Mouse (Mus musculus): ENCODE data around the gene A630073D07Rik.
"Not testable (repeated sequence)": the region's sequence is repeated elsewhere in the genome, so short reads cannot be mapped to it uniquely, and the experiment has no call there.

Gene A630073D07Rik

DNA sequence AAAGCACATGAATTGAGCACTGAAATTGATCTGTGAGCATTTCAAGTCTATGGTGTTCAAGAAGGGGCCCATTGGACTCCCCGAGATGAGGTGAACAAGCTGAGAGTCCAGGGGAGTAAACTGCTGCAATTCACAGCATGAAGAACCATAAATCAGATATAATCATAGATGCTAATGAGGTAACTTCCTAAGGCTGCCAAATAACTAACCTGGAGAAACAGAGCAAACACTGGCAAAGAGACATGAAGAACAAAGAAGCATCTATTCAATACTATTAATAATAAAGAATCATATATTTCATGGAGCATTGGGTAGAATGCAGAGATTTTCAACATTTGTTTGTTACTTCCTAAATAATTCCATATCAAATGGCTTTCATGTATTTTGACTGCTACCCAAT lies at the start of gene A630073D07Rik:
Gene A630073D07Rik, minus strand, starts transcription at position 101 of the 400 bp plus-strand sequence.
- no peak for DNase-seq

- DNase-seq: no peak
These were observed 49.6 kb upstream of the A630073D07Rik start, which contains the start of gene Tas2r121 for GRCm38 (mm10) chr6:132700907-132701306. Tas2r121 (minus strand) TSS chr6:132701007.

- DNase-seq: not testable (repeated sequence)
These were observed 40.3 kb upstream of the A630073D07Rik start for GRCm38 (mm10) chr6:132691596-132691995.

DNA sequence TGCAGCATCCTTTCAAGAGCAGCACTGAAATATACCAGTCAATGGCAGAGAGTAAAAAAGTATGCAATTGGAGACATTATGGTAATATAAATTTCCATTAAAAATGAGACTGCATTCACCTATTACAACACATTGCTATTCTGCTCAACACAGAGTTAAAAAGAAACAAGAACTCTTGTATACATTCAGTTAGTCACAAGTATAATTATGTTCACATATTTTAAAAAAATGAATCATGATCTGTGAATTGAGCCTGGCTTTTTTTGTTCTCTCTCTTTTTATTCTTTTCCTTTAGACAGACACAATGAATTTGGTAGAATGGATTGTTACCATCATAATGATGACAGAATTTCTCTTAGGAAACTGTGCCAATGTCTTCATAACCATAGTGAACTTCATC lies 5.3 kb upstream of the A630073D07Rik start, which contains the start of gene Tas2r120:
Gene Tas2r120, plus strand, starts transcription at position 301 of the 400 bp plus-strand sequence.
- no peak for DNase-seq

- DNase-seq: no peak
These were observed 1.9 kb downstream of the A630073D07Rik start for GRCm38 (mm10) chr6:132649399-132649798.

DNA sequence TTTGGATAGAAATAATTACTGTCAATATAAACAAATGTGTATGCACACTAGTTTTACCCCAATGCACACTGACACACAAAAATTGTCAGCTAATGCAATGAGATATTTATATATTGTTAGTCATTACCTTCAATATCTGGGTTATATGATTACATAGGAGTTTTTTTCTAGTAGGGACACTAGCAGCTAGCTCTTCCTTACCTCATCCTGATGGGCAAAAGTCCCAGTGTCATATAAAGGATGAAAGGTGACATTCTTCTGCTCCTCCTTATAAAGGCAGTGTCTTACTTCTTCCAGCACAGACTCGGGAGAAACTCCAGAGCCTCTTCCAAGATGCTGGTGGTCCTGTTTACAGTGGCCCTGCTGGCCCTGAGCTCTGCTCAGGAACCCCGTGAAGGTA lies 55.7 kb downstream of the A630073D07Rik start, which contains the start of gene Prp2:
Gene Prp2, plus strand, starts transcription at position 301 of the 400 bp plus-strand sequence.
- DNase-seq: not testable (repeated sequence)

Data from right cerebral cortex, postnatal 14 days (tissue).